In genomic region chr4:109280459-109281160, GRCm38 (mm10) we compare ENCODE assay signal across 8 mouse cellular contexts. TPM values are rescaled to one million over a fixed set of nuclear protein-coding genes. Genes with fewer than 3 reads are reported as not detected.
DNase-seq lines count a peak whose midpoint lies in the region; ATAC-seq and TF ChIP-seq lines count a peak whose summit lies in the region.

No protein-coding gene starts in this region.

- no peaks in the 10 kb centered on the region for H3K9me3 ChIP-seq in intestine, postnatal 0 days (ENCODE audit: control insufficient read depth)

- peak overlapping the region; percentile 91 for H3K4me2 ChIP-seq in intestine, postnatal 0 days (replicated peaks; ENCODE audit: low read depth)

- H3K36me3 ChIP-seq in intestine, postnatal 0 days (ENCODE audit: control insufficient read depth, insufficient read depth), result no peaks in the 10 kb centered on the region

- peak; percentile 86 for ATAC-seq in intestine, postnatal 0 days

- peak; percentile 19 for DNase-seq in left cerebral cortex, postnatal 4 days
- DNase-seq in left cerebral cortex, postnatal 25 days (ENCODE audit: low spot score in 2 of 2), result no peak
- DNase-seq in cerebellum, postnatal 25 days, result peak; percentile 52 to 57
- DNase-seq in gastrocnemius, postnatal 25 days, result peak; percentile 32
- DNase-seq in lung, postnatal 14 days, result peak; percentile 45
- DNase-seq in right cerebral cortex, postnatal 14 days, result peak; percentile 19
- no peak for DNase-seq in c-Kit-positive CD71-positive TER-119-positive erythroid progenitor cells, embryonic 14.5 days (ENCODE audit: low spot score)

- WGBS in intestine, postnatal 0 days, result 1% methylated on average over 56 of the region's 85 CpGs

- H3K4me3 ChIP-seq in intestine, postnatal 0 days (ENCODE audit: low read depth, low read length), result peak overlapping the region; percentile 95

- peak overlapping the region; percentile 91 for H3K9ac ChIP-seq in intestine, postnatal 0 days (ENCODE audit: low read depth, low read length)

- intact Hi-C loops in left cerebral cortex, postnatal 4 days (cut with DNase I), result no loop called here
- intact Hi-C loops in left cerebral cortex, postnatal 25 days (cut with DNase I), result no loop called here

- no peak for TF ChIP-seq CTCF in intestine, postnatal 0 days (IDR thresholded peaks at IDR 0.05; ENCODE audit: low read depth)

- peak overlapping the region; percentile 88 for H3K27ac ChIP-seq in intestine, postnatal 0 days (ENCODE audit: low read depth, low read length)

- H3K27me3 ChIP-seq in intestine, postnatal 0 days (replicated peaks; ENCODE audit: control insufficient read depth, insufficient read depth, low read length), result no peaks in the 10 kb centered on the region

- no peaks in the 10 kb centered on the region; the same call in 1 of the 2 replicates for H3K4me1 ChIP-seq in intestine, postnatal 0 days (replicated peaks; ENCODE audit: control insufficient read depth, insufficient read depth, low read length)

RNA-seq across cellular contexts. Expression of gene Eps15, which starts 0.5 kb away (rescaled TPM):
- 100 to 1,000 TPM in 1 of 2 experiments, 10 to 100 TPM in 1; 97.7 to 103 TPM for total RNA-seq in left cerebral cortex, postnatal 4 days (2021)
- 100 to 1,000 TPM; 183 to 199 TPM for total RNA-seq in left cerebral cortex, postnatal 25 days (2021)
- total RNA-seq in gastrocnemius, postnatal 25 days (2021), result 10 to 100 TPM; 60.2 to 62.3 TPM
- 18.3 and 19.5 TPM in 2 replicates for polyA plus RNA-seq in intestine, postnatal 0 days (2015; fragmentation: Nextera tagmentation; extraction: Ambion mirVana)

RNA-seq across cellular contexts. Expression of gene Calr4, which starts 46.3 kb away (rescaled TPM):
- total RNA-seq in left cerebral cortex, postnatal 4 days (2021), result under 1 TPM in 1 of 2 experiments, not detected in 1; 0.46 TPM
- total RNA-seq in left cerebral cortex, postnatal 25 days (2021), result under 1 TPM; 0.50 to 0.80 TPM
- total RNA-seq in gastrocnemius, postnatal 25 days (2021), result under 1 TPM in 1 of 2 experiments, not detected in 1; 0.21 TPM
- polyA plus RNA-seq in intestine, postnatal 0 days (2015; fragmentation: Nextera tagmentation; extraction: Ambion mirVana), result 0.05 TPM in 1 of 2 replicates, not detected in the other

Comparison
In these comparisons a context has a peak if more than half of its experiments do, and no peak if none do; other contexts are left out.
1. DNase-seq: peak in left cerebral cortex, postnatal 4 days (single experiment), cerebellum, postnatal 25 days (2 of 2), gastrocnemius, postnatal 25 days (single experiment), lung, postnatal 14 days (single experiment) and right cerebral cortex, postnatal 14 days (single experiment); none in left cerebral cortex, postnatal 25 days (0 of 2) and c-Kit-positive CD71-positive TER-119-positive erythroid progenitor cells, embryonic 14.5 days (single experiment).